Mouse (Mus musculus) kidney, embryonic 14.5 days (tissue): ENCODE data around the gene Atp2b2. TPM values are rescaled to one million over a fixed set of nuclear protein-coding genes. Genes with fewer than 3 reads are reported as not detected.

Experiments
- ATAC-seq: fragments of 200-750 bp; cut with Nextera tagmentation; 2 replicates; pipeline ENCODE4 v1.8.0; 2017; ENCODE audit warnings: moderate number of reproducible peaks, mild to moderate bottlenecking, moderate TSS enrichment, moderate library complexity; ENCODE audit not compliant: low FRiP score, low TSS enrichment
- H3K27ac ChIP-seq: fragments of 300-500 bp; sonication (generic); 2 replicates; pipeline ENCODE4 v1.5.1; 2014; ENCODE audit warnings: low read depth, mild to moderate bottlenecking, low read length, moderate library complexity, mixed read lengths
- H3K27me3 ChIP-seq: fragments of 300-500 bp; sonication (generic); 2 replicates; pipeline ENCODE4 v1.6.1; 2014; ENCODE audit warnings: mild to moderate bottlenecking, low read length; ENCODE audit not compliant: control insufficient read depth, insufficient read depth
- H3K36me3 ChIP-seq: fragments of 300-500 bp; sonication (generic); 2 replicates; pipeline ENCODE4 v1.6.1; 2014; ENCODE audit warnings: low read length, mixed read lengths; ENCODE audit not compliant: control insufficient read depth, insufficient read depth
- H3K4me1 ChIP-seq: fragments of 300-500 bp; sonication (generic); 2 replicates; pipeline ENCODE4 v1.6.1; 2014; ENCODE audit warnings: low read length, mixed read lengths; ENCODE audit not compliant: control insufficient read depth, insufficient read depth
- H3K4me2 ChIP-seq: fragments of 300-500 bp; sonication (generic); replicated peaks from 2 replicates; pipeline ENCODE4 v1.6.1; 2014; ENCODE audit warnings: low read depth, mild to moderate bottlenecking, low read length
- H3K4me3 ChIP-seq: fragments of 300-500 bp; sonication (generic); 2 replicates; pipeline ENCODE4 v1.5.1; 2014; ENCODE audit warnings: mild to moderate bottlenecking, low read length
- H3K9ac ChIP-seq: fragments of 300-500 bp; sonication (generic); 2 replicates; pipeline ENCODE4 v1.6.1; 2014; ENCODE audit warnings: low read depth, mild to moderate bottlenecking, low read length, moderate library complexity
- H3K9me3 ChIP-seq: fragments of 300-500 bp; sonication (generic); 2 replicates; pipeline ENCODE4 v1.6.1; 2016; ENCODE audit warnings: low read length; ENCODE audit not compliant: control insufficient read depth
- WGBS: fragments of 180-500 bp; shearing (Covaris S2); extraction: QIAGEN DNeasy Blood & Tissue Kit; methylation state at CpG from one replicate; pipeline ENCODE4 v1.1.7; 2014; 5-methylcytosine and 5-hydroxymethylcytosine counted together
- polyA plus RNA-seq: library from polyadenylated mRNA; unstranded; fragments of >200 nt; fragmentation: Nextera tagmentation; extraction: Ambion mirVana; gene quantifications from 2 replicates; pipeline ENCODE4 v1.2.1, GENCODE M21; 2014

The Atp2b2 gene
- polyA plus RNA-seq, 1 experiment from 2014 or later: 0.47 TPM

- Histone ChIP-seq H3K27me3 (peaks cover 8% of the 10 kb centered on the region), H3K4me3 (no peak overlapping the region), H3K9me3 (no peaks in the 10 kb centered on the region), H3K4me1 (no peaks in the 10 kb centered on the region), H3K27ac (no peak overlapping the region), H3K4me2 (no peak overlapping the region), H3K36me3 (no peaks in the 10 kb centered on the region), H3K9ac (no peak overlapping the region)
- WGBS: 76% methylated on average over 4 of the region's 4 CpGs
- ATAC-seq: no peak
Measured at GRCm38 (mm10) chr6:113884806-113885205, 157.6 kb downstream of the Atp2b2 start.

GRCm38 (mm10) chr6:113883225-113883624 is 159.2 kb downstream of the Atp2b2 start:
- no peak overlapping the region for H3K4me2 ChIP-seq
- WGBS: 44% methylated on average over 9 of the region's 9 CpGs
- no peak overlapping the region for H3K9ac ChIP-seq
- no peak for ATAC-seq
- no peaks in the 10 kb centered on the region for H3K27me3 ChIP-seq
- no peaks in the 10 kb centered on the region for H3K4me1 ChIP-seq
- H3K4me3 ChIP-seq: no peak overlapping the region
- H3K27ac ChIP-seq: no peak overlapping the region
- H3K36me3 ChIP-seq: no peaks in the 10 kb centered on the region
- no peaks in the 10 kb centered on the region for H3K9me3 ChIP-seq

- H3K9me3 ChIP-seq: no peaks in the 10 kb centered on the region
- ATAC-seq: no peak
- no peaks in the 10 kb centered on the region for H3K36me3 ChIP-seq
- H3K27ac ChIP-seq: no peak overlapping the region
- WGBS: 68% methylated on average over 7 of the region's 7 CpGs
- no peaks in the 10 kb centered on the region for H3K27me3 ChIP-seq
- no peak overlapping the region for H3K9ac ChIP-seq
- no peak overlapping the region for H3K4me2 ChIP-seq
- no peaks in the 10 kb centered on the region for H3K4me1 ChIP-seq
- no peak overlapping the region for H3K4me3 ChIP-seq
Measured at GRCm38 (mm10) chr6:113882396-113882795, 160.0 kb downstream of the Atp2b2 start.

- Histone ChIP-seq H3K9ac (no peak overlapping the region), H3K4me3 (no peak overlapping the region), H3K27me3 (no peaks in the 10 kb centered on the region), H3K4me1 (no peaks in the 10 kb centered on the region), H3K9me3 (no peaks in the 10 kb centered on the region), H3K27ac (no peak overlapping the region), H3K36me3 (no peaks in the 10 kb centered on the region), H3K4me2 (no peak overlapping the region)
- WGBS: 47% methylated on average over 10 of the region's 10 CpGs
- ATAC-seq: no peak
Measured at GRCm38 (mm10) chr6:113881561-113882243, 160.7 kb downstream of the Atp2b2 start.

- Histone ChIP-seq H3K27me3 (no peaks in the 10 kb centered on the region), H3K4me3 (no peak overlapping the region), H3K9ac (no peak overlapping the region), H3K27ac (no peak overlapping the region), H3K36me3 (no peaks in the 10 kb centered on the region), H3K4me2 (no peak overlapping the region), H3K9me3 (no peaks in the 10 kb centered on the region), H3K4me1 (no peaks in the 10 kb centered on the region)
- no peak for ATAC-seq
- WGBS: 60% methylated on average over 3 of the region's 3 CpGs
Measured at GRCm38 (mm10) chr6:113879366-113879765, 163.0 kb downstream of the Atp2b2 start.

GRCm38 (mm10) chr6:113878510-113879128 is 163.8 kb downstream of the Atp2b2 start:
- no peaks in the 10 kb centered on the region for H3K36me3 ChIP-seq
- 83% methylated on average over 8 of the region's 8 CpGs for WGBS
- no peaks in the 10 kb centered on the region for H3K4me1 ChIP-seq
- no peak overlapping the region for H3K4me3 ChIP-seq
- H3K9ac ChIP-seq: no peak overlapping the region
- no peaks in the 10 kb centered on the region for H3K9me3 ChIP-seq
- ATAC-seq: no peak
- no peak overlapping the region for H3K27ac ChIP-seq
- no peak overlapping the region for H3K4me2 ChIP-seq
- no peaks in the 10 kb centered on the region for H3K27me3 ChIP-seq

GRCm38 (mm10) chr6:113876585-113876984 is 165.8 kb downstream of the Atp2b2 start:
- Histone ChIP-seq H3K4me1 (no peaks in the 10 kb centered on the region), H3K36me3 (no peaks in the 10 kb centered on the region), H3K27me3 (no peaks in the 10 kb centered on the region), H3K4me3 (no peak overlapping the region), H3K9me3 (no peaks in the 10 kb centered on the region), H3K4me2 (no peak overlapping the region), H3K9ac (no peak overlapping the region), H3K27ac (no peak overlapping the region)
- 84% methylated on average over 3 of the region's 3 CpGs for WGBS
- no peak for ATAC-seq

GRCm38 (mm10) chr6:113875201-113875600 is 167.2 kb downstream of the Atp2b2 start:
- Histone ChIP-seq H3K36me3 (no peaks in the 10 kb centered on the region), H3K4me1 (no peaks in the 10 kb centered on the region), H3K4me2 (no peak overlapping the region), H3K9me3 (no peaks in the 10 kb centered on the region), H3K4me3 (no peak overlapping the region), H3K9ac (no peak overlapping the region), H3K27me3 (no peaks in the 10 kb centered on the region), H3K27ac (no peak overlapping the region)
- WGBS: 76% methylated on average over 2 of the region's 2 CpGs
- no peak for ATAC-seq

GRCm38 (mm10) chr6:113872654-113873053 is 169.8 kb downstream of the Atp2b2 start:
- H3K4me3 ChIP-seq: no peak overlapping the region
- H3K27me3 ChIP-seq: no peaks in the 10 kb centered on the region
- no peaks in the 10 kb centered on the region for H3K4me1 ChIP-seq
- H3K27ac ChIP-seq: no peak overlapping the region
- H3K4me2 ChIP-seq: no peak overlapping the region
- no peaks in the 10 kb centered on the region for H3K36me3 ChIP-seq
- no peak overlapping the region for H3K9ac ChIP-seq
- WGBS: 73% methylated on average over 7 of the region's 7 CpGs
- no peaks in the 10 kb centered on the region for H3K9me3 ChIP-seq
- no peak for ATAC-seq
